Mouse (Mus musculus): ENCODE results near the gene Ccer2. TPM values are rescaled to one million over a fixed set of nuclear protein-coding genes. Genes with fewer than 3 reads are reported as not detected.
A peak's percentile ranks its signal among the peaks of the same experiment; 100 is the strongest.

Gene Ccer2
- total and polyA plus RNA-seq, 3 experiments = 0.11 TPM; not detected in 2

DNA sequence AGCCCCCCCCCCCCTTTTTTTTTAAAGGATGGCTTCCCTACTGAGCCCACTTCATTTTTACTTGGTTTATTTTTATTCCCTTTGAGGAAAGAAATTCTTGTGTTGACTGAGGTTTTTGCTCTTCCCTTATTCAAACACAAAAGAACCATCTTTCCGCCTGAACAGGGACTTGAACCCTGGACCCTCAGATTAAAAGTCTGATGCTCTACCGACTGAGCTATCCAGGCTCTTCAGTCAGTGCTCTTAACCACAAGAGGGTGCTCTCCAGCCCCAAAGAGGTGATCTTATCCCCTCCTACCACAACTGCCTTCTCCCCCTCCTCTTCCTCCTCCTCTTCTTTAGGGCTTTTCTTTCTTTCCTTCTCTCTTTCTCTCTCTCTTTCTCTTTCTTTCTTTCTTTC is 37.9 kb downstream of the Ccer2 start:
- Histone ChIP-seq H3K9me3 (replicated peaks; ENCODE audit: insufficient read depth, low read length) (no peaks in the 10 kb centered on the region), H3K4me1 (ENCODE audit: control insufficient read depth in 1 of 2, insufficient read depth in 2 of 2, low read length in 2 of 2) (peaks cover 0 to 7% of the 10 kb centered on the region in 2 experiments; a peak in 2 of 4 replicates), H3K4me3 (ENCODE audit: control insufficient read depth in 1 of 2, insufficient read depth in 1 of 2, low read depth in 2 of 2, low read length in 2 of 2) (no peak overlapping the region), H3K79me2 (ENCODE audit: control insufficient read depth, insufficient read depth, low read length, poor library complexity) (peaks cover 9% of the 10 kb centered on the region; the same call in 1 of the 2 replicates), H3K36me3 (ENCODE audit: control insufficient read depth in 1 of 2, insufficient read depth in 2 of 2, low read length in 2 of 2) (no peaks in the 10 kb centered on the region), H3K27me3 (ENCODE audit: control insufficient read depth in 1 of 2, insufficient read depth in 2 of 2, low read length in 2 of 2) (no peaks in the 10 kb centered on the region), H3K27ac (ENCODE audit: control insufficient read depth, low read depth, low read length) (no peak overlapping the region), H3K9ac (ENCODE audit: control insufficient read depth, low read depth, low read length, poor library complexity, severe bottlenecking) (no peak overlapping the region)
- TF ChIP-seq RAD21 (IDR thresholded peaks at IDR 0.05; ENCODE audit: low read depth, low read length) (peak; percentile 35), ZMIZ1 (IDR thresholded peaks at IDR 0.05; ENCODE audit: low read depth, low read length) (no peak), CHD2 (IDR thresholded peaks at IDR 0.05; ENCODE audit: low read length) (no peak), SIN3A (IDR thresholded peaks at IDR 0.05; ENCODE audit: low read length) (peak; percentile 23; the same call in 1 of the 2 replicates), SMC3 (IDR thresholded peaks at IDR 0.05; ENCODE audit: low read depth, low read length) (peak; percentile 60), ZNF384 (IDR thresholded peaks at IDR 0.05; ENCODE audit: low read depth, low read length) (no peak), TBP (IDR thresholded peaks at IDR 0.05; ENCODE audit: low read depth, low read length) (peak; percentile 99), ELF1 (IDR thresholded peaks at IDR 0.05; ENCODE audit: low read depth, low read length) (peak; percentile 52; the same call in 1 of the 2 replicates), ZC3H11A (IDR thresholded peaks at IDR 0.05; ENCODE audit: low read depth, low read length) (peak; percentile 43; the same call in 1 of the 2 replicates), NELFE (IDR thresholded peaks at IDR 0.05; ENCODE audit: low read depth, low read length) (no peak), GATA1 (IDR thresholded peaks at IDR 0.05; ENCODE audit: low read depth, low read length) (peak; percentile 48; the same call in 1 of the 2 replicates), CTCF (IDR thresholded peaks at IDR 0.05 in 2 of 3, conservative IDR thresholded peaks at IDR 0.05 in 1 of 3; ENCODE audit: control insufficient read depth in 1 of 3, insufficient read depth in 1 of 3, low read depth in 2 of 3, low read length in 3 of 3, poor library complexity in 1 of 3, severe bottlenecking in 1 of 3) (peak; percentile 43 to 58 (median 45)), MAFK (IDR thresholded peaks at IDR 0.05; ENCODE audit: borderline replicate concordance, low read depth, low read length) (peak; percentile 91)
- peak; percentile 87 for DNase-seq (ENCODE audit: low read depth, low spot score)

GRCm38 (mm10) chr7:28794496-28794895 is 38.5 kb downstream of the Ccer2 start:
- DNase-seq (ENCODE audit: low read depth, low spot score) = peak; percentile 40
- Histone ChIP-seq H3K27ac (ENCODE audit: control insufficient read depth, low read depth, low read length) (no peak overlapping the region), H3K9me3 (replicated peaks; ENCODE audit: insufficient read depth, low read length) (no peaks in the 10 kb centered on the region), H3K27me3 (ENCODE audit: control insufficient read depth in 1 of 2, insufficient read depth in 2 of 2, low read length in 2 of 2) (no peaks in the 10 kb centered on the region), H3K36me3 (ENCODE audit: control insufficient read depth in 1 of 2, insufficient read depth in 2 of 2, low read length in 2 of 2) (no peaks in the 10 kb centered on the region), H3K4me1 (ENCODE audit: control insufficient read depth in 1 of 2, insufficient read depth in 2 of 2, low read length in 2 of 2) (peaks cover 0 to 7% of the 10 kb centered on the region in 2 experiments; a peak in 2 of 4 replicates), H3K9ac (ENCODE audit: control insufficient read depth, low read depth, low read length, poor library complexity, severe bottlenecking) (no peak overlapping the region), H3K4me3 (ENCODE audit: control insufficient read depth in 1 of 2, insufficient read depth in 1 of 2, low read depth in 2 of 2, low read length in 2 of 2) (no peak overlapping the region), H3K79me2 (ENCODE audit: control insufficient read depth, insufficient read depth, low read length, poor library complexity) (peaks cover 9% of the 10 kb centered on the region; the same call in 1 of the 2 replicates)
- no peak for TF ChIP-seq MXI1 (IDR thresholded peaks at IDR 0.05; ENCODE audit: low read depth, low read length)
- no peak for TF ChIP-seq ZC3H11A (IDR thresholded peaks at IDR 0.05; ENCODE audit: low read depth, low read length)
- no peak for TF ChIP-seq NELFE (IDR thresholded peaks at IDR 0.05; ENCODE audit: low read depth, low read length)
- TF ChIP-seq MAX (IDR thresholded peaks at IDR 0.05; ENCODE audit: low read length) = no peak
- TF ChIP-seq KAT2A (conservative IDR thresholded peaks at IDR 0.05; ENCODE audit: low read depth, low read length) = no peak
- TF ChIP-seq UBTF (IDR thresholded peaks at IDR 0.05; ENCODE audit: borderline replicate concordance, insufficient read depth, low read depth, low read length) = no peak
- TF ChIP-seq MYB (IDR thresholded peaks at IDR 0.05; ENCODE audit: low read depth, low read length) = no peak
- no peak for TF ChIP-seq ZMIZ1 (IDR thresholded peaks at IDR 0.05; ENCODE audit: low read depth, low read length)
- no peak for TF ChIP-seq CHD2 (IDR thresholded peaks at IDR 0.05; ENCODE audit: low read length)
- TF ChIP-seq POLR2AphosphoS5 (IDR thresholded peaks at IDR 0.05; ENCODE audit: borderline replicate concordance, low read depth, low read length) = no peak
- TF ChIP-seq GABPA (IDR thresholded peaks at IDR 0.05; ENCODE audit: low read depth, low read length) = no peak
- TF ChIP-seq CHD1 (IDR thresholded peaks at IDR 0.05; ENCODE audit: low read depth, low read length) = no peak
- no peak for TF ChIP-seq SIN3A (IDR thresholded peaks at IDR 0.05; ENCODE audit: low read length)
- no peak for TF ChIP-seq RAD21 (IDR thresholded peaks at IDR 0.05; ENCODE audit: low read depth, low read length)
- no peak for TF ChIP-seq USF2 (IDR thresholded peaks at IDR 0.05; ENCODE audit: borderline replicate concordance in 1 of 2, insufficient read depth in 1 of 2, low read depth in 1 of 2, low read length in 2 of 2)
- TF ChIP-seq BHLHE40 (IDR thresholded peaks at IDR 0.05; ENCODE audit: borderline replicate concordance, low read depth, low read length) = no peak
- no peak for TF ChIP-seq E2F4 (IDR thresholded peaks at IDR 0.05; ENCODE audit: borderline replicate concordance, low read depth, low read length)

Measured in MEL (cell line).